Mouse (Mus musculus) cerebellum, adult 11-12 months (tissue): ENCODE measurements around the gene Vmn1r135.
"Not testable (repeated sequence)": the region's sequence is repeated elsewhere in the genome, so short reads cannot be mapped to it uniquely, and the experiment has no call there.

ENCODE experiments used
- DNase-seq: peaks from one replicate; pipeline ENCODE4 v3.0.0; 2022

Gene Vmn1r135

DNA sequence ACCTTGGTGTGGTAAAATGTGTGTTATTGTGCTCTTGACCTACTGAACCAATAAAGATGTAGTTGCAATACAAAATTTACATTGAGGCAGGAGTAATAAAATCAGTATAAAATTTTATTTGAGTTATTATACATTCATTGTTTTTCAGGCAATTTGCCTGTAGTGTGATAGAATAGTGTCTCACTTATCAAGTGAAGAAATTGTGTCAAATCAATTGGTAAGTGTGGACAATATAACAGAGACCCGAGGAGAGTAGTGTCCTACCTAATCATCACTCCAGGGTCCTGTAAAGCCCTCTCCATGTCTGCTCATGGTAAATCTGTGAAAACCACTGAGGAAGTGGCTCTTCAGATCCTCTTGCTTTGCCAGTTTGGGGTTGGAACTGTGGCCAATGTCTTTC is at the start of gene Vmn1r135:
Vmn1r135 (plus strand) TSS at position 301 of the 400 bp plus-strand sequence.
- DNase-seq, result not testable (repeated sequence)

DNA sequence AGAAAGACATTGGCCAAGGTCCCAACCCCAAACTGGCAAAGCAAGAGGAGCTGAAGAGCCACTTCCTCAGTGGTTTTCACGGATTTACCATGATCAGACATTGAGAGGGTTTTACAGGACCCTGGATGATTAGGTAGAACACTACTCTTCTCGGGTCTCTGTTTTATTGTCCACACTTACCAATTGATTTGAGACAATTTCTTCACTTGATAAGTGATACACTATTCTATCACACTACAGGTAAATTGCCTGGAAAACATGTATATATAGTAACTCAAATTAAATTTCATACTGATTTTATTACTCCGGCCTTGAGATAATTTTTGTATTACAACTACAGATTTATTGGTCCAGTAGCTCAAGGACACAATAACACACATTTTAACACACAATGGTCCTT is 35.5 kb upstream of the Vmn1r135 start, which contains the start of gene Gm4177:
Gm4177 (minus strand) TSS at position 101 of the 400 bp plus-strand sequence.
- not testable (repeated sequence) for DNase-seq

DNA sequence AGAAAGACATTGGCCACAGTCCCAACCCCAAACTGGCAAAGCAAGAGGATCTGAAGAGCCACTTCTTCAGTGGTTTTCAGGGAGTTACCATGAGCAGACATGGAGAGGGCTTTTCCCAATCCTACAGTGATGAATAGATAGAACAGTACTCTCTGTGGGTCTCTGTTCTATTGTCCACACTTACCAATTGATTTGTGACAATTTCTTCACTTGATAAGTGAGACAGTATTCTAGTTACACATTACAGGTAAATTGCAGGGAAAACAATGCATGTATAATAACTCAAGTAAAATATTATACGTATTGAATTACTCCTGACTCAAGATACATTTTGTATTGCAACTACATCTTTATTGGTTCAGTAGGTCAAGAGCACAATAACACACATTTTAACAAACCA is 12.0 kb downstream of the Vmn1r135 start, which contains the start of gene Gm5725:
Gm5725 (minus strand) TSS at position 101 of the 400 bp plus-strand sequence.
- not testable (repeated sequence) for DNase-seq
